Mouse (Mus musculus) embryonic facial prominence, embryonic 10.5 days (tissue): ENCODE measurements at regions not wholly inside any gene's neighbourhood (a gene's known extent, or its start where the extent isn't known, plus 50 kb on each side); places are given as distances from the start of the nearest gene placed in this dataset.

Source experiments
- DNase-seq: peaks from one replicate; pipeline ENCODE4 v3.0.0-alpha.2; 2017; ENCODE audit warnings: low spot score
- H3K27ac ChIP-seq: fragments of 300-500 bp; sonication (generic); replicated peaks from 2 replicates; pipeline ENCODE4 v1.5.1; 2016; ENCODE audit warnings: mild to moderate bottlenecking
- H3K27me3 ChIP-seq: fragments of 300-500 bp; sonication (generic); replicated peaks from 2 replicates; pipeline ENCODE4 v1.6.1; 2016; ENCODE audit warnings: low read depth, mild to moderate bottlenecking; ENCODE audit not compliant: poor library complexity, severe bottlenecking
- H3K36me3 ChIP-seq: fragments of 300-500 bp; sonication (generic); replicated peaks from 2 replicates; pipeline ENCODE4 v1.6.1; 2016; ENCODE audit warnings: mild to moderate bottlenecking, moderate library complexity
- H3K4me1 ChIP-seq: fragments of 300-500 bp; sonication (generic); 2 replicates; pipeline ENCODE4 v1.6.1; 2016
- H3K4me3 ChIP-seq: fragments of 300-500 bp; sonication (generic); 2 replicates; pipeline ENCODE4 v1.5.1; 2016; ENCODE audit warnings: mild to moderate bottlenecking, moderate library complexity
- H3K9me3 ChIP-seq: fragments of 300-500 bp; sonication (generic); 2 replicates; pipeline ENCODE4 v1.6.1; 2016; ENCODE audit warnings: mild to moderate bottlenecking
- WGBS: fragments of 180-500 bp; shearing (Covaris S2); methylation state at CpG from one replicate; pipeline ENCODE4 v1.1.7; 2016; 5-methylcytosine and 5-hydroxymethylcytosine counted together

GRCm38 (mm10) chr13:18476311-18476710 is 78.8 kb upstream of the Pou6f2 start:
- no peak overlapping the region for H3K4me3 ChIP-seq
- H3K27me3 ChIP-seq: no peaks in the 10 kb centered on the region
- H3K36me3 ChIP-seq: no peaks in the 10 kb centered on the region
- DNase-seq: no peak
- H3K9me3 ChIP-seq: no peaks in the 10 kb centered on the region
- no peak overlapping the region for H3K27ac ChIP-seq
- no peaks in the 10 kb centered on the region for H3K4me1 ChIP-seq

DNA sequence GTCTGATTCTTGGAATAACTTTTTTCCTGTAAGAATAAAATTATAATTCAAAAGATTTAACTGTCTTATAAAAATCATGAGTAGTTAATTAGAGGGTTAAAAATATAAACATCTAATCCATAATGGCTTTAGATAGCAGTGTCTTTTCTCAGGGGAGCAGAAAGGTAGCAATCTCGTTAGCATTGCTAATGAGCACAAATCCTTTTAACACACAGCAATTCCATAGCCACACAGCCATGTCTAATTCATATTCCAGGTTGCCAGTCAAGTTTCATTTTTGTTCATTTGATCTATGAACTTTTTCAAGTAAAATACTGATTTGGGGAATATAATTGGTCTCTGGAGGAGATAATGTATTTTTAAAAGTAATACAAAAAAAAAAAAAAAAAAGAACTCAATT is 74.0 kb upstream of the Pou6f2 start:
- Histone ChIP-seq H3K4me3 (no peak overlapping the region), H3K9me3 (no peaks in the 10 kb centered on the region), H3K36me3 (no peaks in the 10 kb centered on the region), H3K27ac (no peak overlapping the region), H3K4me1 (no peaks in the 10 kb centered on the region), H3K27me3 (no peaks in the 10 kb centered on the region)
- no peak for DNase-seq
- WGBS: 75% methylated on average over 1 of the region's 1 CpGs

- Histone ChIP-seq H3K9me3 (no peaks in the 10 kb centered on the region), H3K36me3 (no peaks in the 10 kb centered on the region), H3K27ac (no peak overlapping the region), H3K27me3 (no peaks in the 10 kb centered on the region), H3K4me1 (no peaks in the 10 kb centered on the region), H3K4me3 (no peak overlapping the region)
- WGBS: 90% methylated on average over 7 of the region's 7 CpGs
- DNase-seq: no peak
Observed at GRCm38 (mm10) chr13:18465921-18466320, 68.4 kb upstream of the Pou6f2 start.

- H3K9me3 ChIP-seq: no peaks in the 10 kb centered on the region
- no peaks in the 10 kb centered on the region for H3K27me3 ChIP-seq
- DNase-seq: no peak
- WGBS: 36% methylated on average over 4 of the region's 4 CpGs
- no peak overlapping the region for H3K4me3 ChIP-seq
- no peaks in the 10 kb centered on the region for H3K4me1 ChIP-seq
- no peak overlapping the region for H3K27ac ChIP-seq
- no peaks in the 10 kb centered on the region for H3K36me3 ChIP-seq
Observed at GRCm38 (mm10) chr13:18462221-18462620, 64.7 kb upstream of the Pou6f2 start.

DNA sequence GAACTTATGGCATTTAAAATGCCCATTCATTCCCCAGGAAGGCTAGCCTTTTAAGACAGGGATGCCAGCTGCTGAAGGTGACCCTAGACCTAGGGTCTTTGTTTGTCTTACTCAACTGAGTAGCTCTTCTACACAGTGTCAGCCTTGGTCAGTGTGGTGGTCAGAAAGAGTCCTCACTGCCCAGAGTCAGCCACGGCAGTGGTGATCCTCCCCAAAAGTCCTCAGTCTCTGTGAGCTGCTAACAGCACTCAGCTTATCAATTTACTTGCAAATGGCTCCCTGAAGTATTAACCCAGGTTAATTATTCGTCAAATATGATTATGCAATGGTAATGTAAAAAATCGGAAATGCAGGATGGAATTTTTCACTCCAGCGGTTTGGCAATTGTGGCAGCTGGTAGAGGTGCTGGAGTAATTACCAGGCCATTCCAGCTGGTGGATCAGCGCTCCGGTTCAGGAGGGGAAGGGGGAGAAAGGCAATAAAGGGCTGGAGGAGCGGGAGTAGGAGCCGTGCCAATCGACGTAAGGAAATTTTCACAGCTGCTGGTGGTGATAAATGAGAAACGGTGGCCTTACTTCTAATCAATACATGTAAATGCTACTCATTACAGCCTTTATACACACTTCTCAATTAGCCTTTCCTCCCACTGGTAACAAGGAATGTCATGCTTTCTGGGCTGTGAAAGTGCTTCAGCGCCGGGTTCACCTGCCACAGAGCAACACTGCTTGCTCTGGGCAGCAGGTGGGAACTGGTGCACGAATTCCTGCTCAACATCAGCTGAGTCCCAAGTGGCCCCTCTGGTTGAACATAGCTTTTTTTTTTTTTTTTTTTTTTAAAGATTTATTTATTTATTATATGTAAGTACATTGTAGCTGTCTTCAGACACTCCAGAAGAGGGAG is 60.1 kb upstream of the Pou6f2 start:
- Histone ChIP-seq H3K36me3 (no peaks in the 10 kb centered on the region), H3K27me3 (no peaks in the 10 kb centered on the region), H3K9me3 (no peaks in the 10 kb centered on the region), H3K27ac (no peak overlapping the region), H3K4me1 (no peaks in the 10 kb centered on the region), H3K4me3 (no peak overlapping the region)
- WGBS: 63% methylated on average over 14 of the region's 14 CpGs
- DNase-seq: peak; percentile 11
